Mouse (Mus musculus) stomach, embryonic 15.5 days (tissue): ENCODE measurements at regions not wholly inside any gene's neighbourhood (a gene's known extent, or its start where the extent isn't known, plus 50 kb on each side); places are given as distances from the start of the nearest gene placed in this dataset.
"Not testable (repeated sequence)": the region's sequence is repeated elsewhere in the genome, so short reads cannot be mapped to it uniquely, and the experiment has no call there.

Experiments used
- ATAC-seq: fragments of 200-750 bp; cut with Nextera tagmentation; 2 replicates; pipeline ENCODE4 v1.8.0; 2017; ENCODE audit warnings: low read depth, moderate number of reproducible peaks, moderate TSS enrichment; ENCODE audit not compliant: insufficient read depth, low FRiP score
- H3K27ac ChIP-seq: fragments of 300-500 bp; sonication (generic); 2 replicates; pipeline ENCODE4 v1.5.1; 2015; ENCODE audit warnings: mild to moderate bottlenecking, inconsistent platforms
- H3K27me3 ChIP-seq: fragments of 300-500 bp; sonication (generic); replicated peaks from 2 replicates; pipeline ENCODE4 v1.6.1; 2015; ENCODE audit warnings: inconsistent platforms
- H3K36me3 ChIP-seq: fragments of 300-500 bp; sonication (generic); 2 replicates; pipeline ENCODE4 v1.6.1; 2015; ENCODE audit warnings: inconsistent platforms
- H3K4me1 ChIP-seq: fragments of 300-500 bp; sonication (generic); 2 replicates; pipeline ENCODE4 v1.6.1; 2015; ENCODE audit warnings: inconsistent platforms
- H3K4me2 ChIP-seq: fragments of 300-500 bp; sonication (generic); 2 replicates; pipeline ENCODE4 v1.6.1; 2015; ENCODE audit warnings: mild to moderate bottlenecking, inconsistent platforms
- H3K4me3 ChIP-seq: fragments of 300-500 bp; sonication (generic); replicated peaks from 2 replicates; pipeline ENCODE4 v1.5.1; 2015; ENCODE audit warnings: inconsistent platforms
- H3K9ac ChIP-seq: fragments of 300-500 bp; sonication (generic); 2 replicates; pipeline ENCODE4 v1.6.1; 2015; ENCODE audit warnings: inconsistent platforms
- H3K9me3 ChIP-seq: fragments of 300-500 bp; sonication (generic); 2 replicates; pipeline ENCODE4 v1.6.1; 2016; ENCODE audit warnings: inconsistent platforms
- whole genome bisulfite sequencing: fragments of 180-500 bp; shearing (Covaris S2); methylation state at CpG from one replicate; pipeline ENCODE4 v1.1.7; 2015; 5-methylcytosine and 5-hydroxymethylcytosine counted together

DNA sequence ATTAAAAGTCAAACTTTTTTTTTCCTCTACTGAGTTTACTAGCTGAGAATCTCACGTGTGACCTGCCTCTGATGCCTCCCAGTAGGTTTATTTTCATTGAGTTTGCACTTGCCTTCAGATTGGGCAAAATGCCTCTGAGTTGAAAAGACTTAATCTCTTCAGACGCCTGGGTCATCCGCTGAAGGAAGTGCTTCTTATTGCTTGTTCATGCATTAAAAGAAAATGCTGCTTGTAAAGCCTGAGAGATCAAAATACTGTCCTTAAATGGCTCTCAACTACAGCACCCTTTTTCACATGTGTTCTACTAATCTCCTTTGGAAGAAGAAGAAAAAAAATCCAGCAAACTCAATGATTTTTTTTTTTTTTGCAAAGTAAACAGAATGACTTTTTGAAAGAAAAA, 351.5 kb downstream of the Kcnh5 start:
- no peak overlapping the region for H3K4me3 ChIP-seq
- no peak overlapping the region for H3K9ac ChIP-seq
- H3K27me3 ChIP-seq = no peaks in the 10 kb centered on the region
- H3K27ac ChIP-seq = no peak overlapping the region
- H3K4me2 ChIP-seq = no peak overlapping the region
- 42% methylated on average over 3 of the region's 3 CpGs for WGBS
- H3K36me3 ChIP-seq = no peaks in the 10 kb centered on the region
- no peaks in the 10 kb centered on the region for H3K9me3 ChIP-seq
- H3K4me1 ChIP-seq = no peaks in the 10 kb centered on the region
- no peak for ATAC-seq

DNA sequence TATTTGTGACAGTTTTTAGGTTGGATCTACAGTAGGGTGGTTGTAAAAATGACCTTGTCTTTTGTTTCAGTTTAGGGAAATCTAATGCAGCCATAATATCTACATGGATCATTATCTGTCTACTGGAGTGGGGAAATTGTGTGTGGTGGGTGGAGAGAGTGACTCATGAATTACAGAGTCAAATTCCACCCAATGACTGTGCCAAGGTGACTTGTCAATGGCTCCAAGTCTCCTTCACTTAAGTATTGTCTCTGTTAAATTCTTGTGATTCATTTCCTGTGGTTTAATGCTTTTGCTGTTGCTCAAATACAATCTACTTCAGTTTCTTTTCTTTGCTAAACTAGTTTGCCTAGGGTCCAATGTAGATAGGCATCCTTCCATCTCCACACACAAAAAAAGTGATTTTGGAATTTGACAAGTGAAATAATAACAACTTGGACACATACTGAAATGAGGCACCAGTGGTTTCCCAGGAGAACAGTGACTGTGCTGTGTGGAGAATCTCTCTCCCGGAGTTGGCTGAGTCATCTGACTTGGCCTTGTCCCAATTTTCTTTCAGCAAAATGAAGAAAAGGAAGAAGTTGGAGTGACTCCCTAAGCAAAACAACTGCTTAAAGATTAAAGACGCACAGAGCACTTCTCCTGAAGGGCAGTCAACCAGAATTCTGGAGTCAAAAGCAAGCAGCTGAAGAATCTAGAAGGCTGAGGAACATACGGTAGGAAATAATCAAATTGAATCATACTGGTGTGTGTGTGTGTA, 352.2 kb downstream of the Kcnh5 start:
- Histone ChIP-seq H3K4me2 (no peak overlapping the region), H3K9me3 (no peaks in the 10 kb centered on the region), H3K27me3 (no peaks in the 10 kb centered on the region), H3K9ac (no peak overlapping the region), H3K27ac (no peak overlapping the region), H3K36me3 (no peaks in the 10 kb centered on the region), H3K4me3 (no peak overlapping the region), H3K4me1 (no peaks in the 10 kb centered on the region)
- WGBS = 22% methylated on average over 3 of the region's 3 CpGs
- ATAC-seq = 0 out of 2 replicates have a peak, but pooled peaks have one; percentile 27

DNA sequence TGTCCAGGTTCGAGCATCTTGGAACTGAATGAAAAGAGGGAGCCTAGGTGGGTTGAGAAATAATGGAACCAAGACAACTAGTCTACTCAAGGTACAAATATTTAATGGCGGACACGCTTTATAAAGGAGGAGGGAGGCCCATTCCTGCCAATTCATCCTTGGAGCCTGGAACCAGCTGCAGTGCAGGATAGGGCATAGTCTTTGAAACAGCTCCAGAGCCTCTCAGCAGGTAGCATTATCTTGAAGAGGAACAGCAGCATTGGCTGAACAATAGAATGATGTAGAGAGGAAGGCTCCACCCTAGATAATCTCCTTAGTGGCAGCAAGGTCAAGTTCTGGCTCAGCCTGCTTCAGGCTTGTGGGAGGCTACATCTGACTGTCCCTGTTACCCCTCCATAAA, 361.0 kb downstream of the Kcnh5 start:
- H3K4me1 ChIP-seq, H3K4me3 ChIP-seq, H3K9me3 ChIP-seq, H3K27ac ChIP-seq, H3K27me3 ChIP-seq, ATAC-seq, H3K4me2 ChIP-seq, H3K9ac ChIP-seq, H3K36me3 ChIP-seq: not testable (repeated sequence)
- 90% methylated on average over 3 of the region's 3 CpGs for WGBS

DNA sequence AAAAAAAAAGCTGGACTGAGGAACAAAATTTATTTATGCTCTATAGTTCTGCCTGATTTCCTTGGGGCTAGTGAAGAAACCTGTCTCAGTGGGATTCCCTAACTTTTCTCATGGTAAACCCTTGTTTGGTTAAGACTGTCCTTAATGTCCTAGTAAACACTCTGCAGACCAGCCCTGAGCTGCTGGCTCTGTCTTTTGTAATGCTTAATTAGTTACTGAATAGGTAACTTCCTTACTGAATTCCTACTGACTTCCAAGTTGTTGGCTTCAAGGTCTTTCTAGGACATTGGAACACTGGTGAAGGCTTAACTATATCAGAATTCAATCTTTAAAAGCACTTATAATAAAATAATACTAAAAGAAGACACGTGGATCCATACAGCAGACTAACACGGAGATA, 368.6 kb downstream of the Kcnh5 start:
- H3K36me3 ChIP-seq, H3K4me2 ChIP-seq, H3K9ac ChIP-seq, H3K27ac ChIP-seq, H3K4me3 ChIP-seq, H3K9me3 ChIP-seq, H3K27me3 ChIP-seq, ATAC-seq, H3K4me1 ChIP-seq: not testable (repeated sequence)
- WGBS = 78% methylated on average over 2 of the region's 2 CpGs

DNA sequence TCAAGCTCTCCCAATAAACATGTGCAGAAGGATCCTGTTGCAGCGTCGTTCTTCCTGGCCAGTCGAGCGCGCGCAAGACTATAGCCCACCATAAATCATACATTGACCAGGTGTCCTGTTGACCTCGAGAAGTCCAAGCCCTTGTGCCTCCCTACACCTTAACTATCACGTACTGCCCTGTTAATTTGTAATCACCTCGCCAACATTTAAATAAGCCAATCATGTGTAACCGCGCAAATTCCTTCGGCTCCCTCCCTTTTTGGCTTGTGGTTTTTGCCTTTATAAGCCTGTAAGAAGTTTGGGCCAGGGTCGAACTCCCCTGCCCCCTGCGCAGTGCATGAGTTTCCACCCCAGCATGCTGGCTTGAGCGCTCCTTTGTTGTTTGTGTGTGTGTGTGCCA, 369.2 kb downstream of the Kcnh5 start:
- H3K27ac ChIP-seq, H3K27me3 ChIP-seq, H3K4me1 ChIP-seq, H3K9ac ChIP-seq, H3K9me3 ChIP-seq, ATAC-seq, H3K4me2 ChIP-seq, H3K4me3 ChIP-seq, H3K36me3 ChIP-seq: not testable (repeated sequence)
- 94% methylated on average over 15 of the region's 15 CpGs for WGBS

DNA sequence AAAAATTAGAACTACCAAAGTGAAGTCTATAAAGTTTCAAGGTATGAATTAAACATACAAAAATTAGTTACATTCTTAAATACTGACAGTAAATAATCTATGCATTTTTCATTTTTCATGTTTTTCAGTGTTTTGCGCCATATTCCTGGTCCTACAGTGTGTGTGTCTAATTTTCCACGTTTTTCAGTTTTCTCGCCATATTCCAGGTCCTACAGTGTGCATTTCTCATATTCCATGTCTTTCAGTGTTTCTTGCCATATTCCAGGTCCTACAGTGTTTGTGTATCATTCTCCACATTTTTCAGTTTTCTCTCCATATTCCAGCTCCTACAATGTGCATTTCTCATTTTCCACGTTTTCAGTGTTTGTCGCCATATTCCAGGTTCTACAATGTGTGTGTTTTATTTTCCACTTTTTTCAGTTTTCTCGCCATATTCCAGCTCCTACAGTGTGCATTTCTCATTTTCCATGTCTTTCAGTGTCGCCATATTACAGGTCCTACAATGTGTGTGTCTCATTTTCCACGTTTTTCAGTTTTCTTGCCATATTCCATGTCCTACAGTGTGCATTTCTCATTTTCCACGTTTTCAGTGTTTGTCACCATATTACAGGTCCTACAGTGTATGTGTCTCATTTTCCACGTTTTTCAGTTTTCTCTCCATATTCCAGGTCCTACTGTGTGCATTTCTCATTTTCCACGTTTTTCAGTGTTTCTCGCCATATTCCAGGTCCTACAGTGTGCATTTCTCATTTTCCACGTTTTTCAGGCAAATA, 373.2 kb downstream of the Kcnh5 start:
- peak; percentile 71 for ATAC-seq
- no peaks in the 10 kb centered on the region for H3K27me3 ChIP-seq
- H3K36me3 ChIP-seq = no peaks in the 10 kb centered on the region
- no peaks in the 10 kb centered on the region for H3K4me1 ChIP-seq
- H3K4me2 ChIP-seq = no peak overlapping the region
- no peak overlapping the region for H3K4me3 ChIP-seq
- H3K27ac ChIP-seq = no peak overlapping the region
- 55% methylated on average over 13 of the region's 13 CpGs for WGBS
- H3K9me3 ChIP-seq = no peaks in the 10 kb centered on the region
- H3K9ac ChIP-seq = no peak overlapping the region

DNA sequence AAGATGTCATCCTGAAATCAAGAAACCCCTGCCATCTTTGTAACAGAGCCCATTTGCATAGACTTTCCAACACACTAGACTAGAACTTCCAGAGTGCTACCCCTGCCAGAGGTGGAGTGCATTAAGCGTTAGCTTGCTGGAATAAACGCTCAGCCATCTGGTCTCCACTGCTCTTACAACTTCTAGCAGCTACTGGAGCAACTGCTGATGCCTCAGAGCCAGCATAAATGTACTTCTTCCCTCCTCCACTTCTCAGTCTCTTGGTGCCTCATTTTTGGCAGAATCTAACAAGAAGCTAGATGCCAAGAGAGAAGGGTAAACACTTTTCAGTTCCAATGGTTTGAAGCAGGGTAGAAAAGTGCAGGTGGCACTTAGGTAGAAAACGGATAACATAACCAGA, 385.1 kb downstream of the Kcnh5 start:
- Histone ChIP-seq H3K9me3 (no peaks in the 10 kb centered on the region), H3K4me1 (no peaks in the 10 kb centered on the region), H3K27me3 (no peaks in the 10 kb centered on the region), H3K9ac (no peak overlapping the region), H3K36me3 (no peaks in the 10 kb centered on the region), H3K4me3 (no peak overlapping the region), H3K4me2 (no peak overlapping the region), H3K27ac (no peak overlapping the region)
- WGBS = 68% methylated on average over 3 of the region's 3 CpGs
- ATAC-seq = no peak

DNA sequence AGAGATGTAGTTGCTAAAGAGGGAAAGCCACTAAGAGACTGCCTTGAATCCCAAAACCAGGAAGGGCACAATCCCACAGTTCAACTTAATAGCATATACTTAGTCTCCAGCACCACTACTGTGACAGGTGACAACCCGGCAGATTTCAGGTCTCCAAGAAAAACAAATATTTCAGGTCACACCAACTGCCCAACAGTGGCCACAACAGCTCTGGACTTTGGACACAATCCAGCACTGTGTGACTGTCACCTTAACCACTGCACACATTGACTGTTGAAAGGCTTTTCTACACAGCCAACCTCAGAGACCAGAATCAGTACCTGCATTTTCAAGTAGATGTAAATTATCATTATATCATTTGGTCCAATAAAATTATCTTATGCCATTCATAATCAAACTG, 414.8 kb downstream of the Kcnh5 start:
- ATAC-seq = no peak
- no peak overlapping the region for H3K9ac ChIP-seq
- no peaks in the 10 kb centered on the region for H3K27me3 ChIP-seq
- H3K36me3 ChIP-seq = no peaks in the 10 kb centered on the region
- no peak overlapping the region for H3K27ac ChIP-seq
- no peaks in the 10 kb centered on the region for H3K4me1 ChIP-seq
- H3K4me3 ChIP-seq = no peak overlapping the region
- no peaks in the 10 kb centered on the region for H3K9me3 ChIP-seq
- H3K4me2 ChIP-seq = no peak overlapping the region
- WGBS = 75% methylated on average over 1 of the region's 1 CpGs

DNA sequence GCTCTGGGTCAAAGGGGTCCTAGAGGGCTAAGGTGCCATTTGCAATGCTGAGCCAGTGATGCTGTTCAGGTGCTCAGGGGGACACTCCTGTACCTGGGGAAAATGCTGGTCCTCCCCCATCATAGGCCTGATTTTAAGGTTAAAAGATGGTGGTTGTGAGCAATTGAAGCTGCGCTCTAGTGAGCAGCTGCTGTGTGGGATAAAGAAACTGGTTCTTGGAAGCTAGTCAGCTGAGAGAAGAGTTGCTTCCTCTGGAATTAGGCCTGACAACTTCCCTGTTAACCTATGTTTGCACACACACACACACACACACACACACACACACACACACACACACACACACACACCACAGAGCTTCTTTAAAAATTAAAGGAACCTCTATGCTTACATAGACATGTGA, 428.9 kb upstream of the Gm11042 start:
- Histone ChIP-seq H3K9ac (no peak overlapping the region), H3K27ac (no peak overlapping the region), H3K4me2 (no peak overlapping the region), H3K4me1 (no peaks in the 10 kb centered on the region), H3K27me3 (no peaks in the 10 kb centered on the region), H3K4me3 (no peak overlapping the region), H3K9me3 (no peaks in the 10 kb centered on the region), H3K36me3 (no peaks in the 10 kb centered on the region)
- WGBS = 100% methylated on average over 1 of the region's 1 CpGs
- ATAC-seq = no peak

DNA sequence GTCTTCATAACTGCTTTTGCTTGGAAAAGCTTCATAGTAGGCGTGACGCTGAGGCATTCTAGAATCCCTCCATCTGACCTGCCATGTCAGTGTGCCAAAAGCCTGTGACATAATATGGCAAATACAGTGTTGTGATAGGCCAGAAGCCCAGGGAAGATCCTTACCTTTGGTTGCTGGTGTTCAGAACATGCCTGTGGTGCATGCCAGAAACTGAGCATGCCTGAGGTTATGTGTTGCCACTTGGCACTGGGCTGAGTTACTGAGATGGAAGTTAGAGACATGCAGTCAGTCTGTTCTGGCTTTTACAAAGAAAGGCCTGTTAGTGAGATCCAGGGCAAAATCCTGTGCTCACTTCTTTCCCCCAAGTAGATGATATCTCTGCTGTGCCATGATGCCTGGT, 412.7 kb upstream of the Gm11042 start:
- H3K9ac ChIP-seq = no peak overlapping the region
- H3K4me3 ChIP-seq = no peak overlapping the region
- H3K36me3 ChIP-seq = no peaks in the 10 kb centered on the region
- no peak overlapping the region for H3K4me2 ChIP-seq
- no peaks in the 10 kb centered on the region for H3K4me1 ChIP-seq
- ATAC-seq = no peak
- H3K27ac ChIP-seq = no peak overlapping the region
- no peaks in the 10 kb centered on the region for H3K27me3 ChIP-seq
- no peaks in the 10 kb centered on the region for H3K9me3 ChIP-seq
- WGBS = 89% methylated on average over 2 of the region's 2 CpGs

DNA sequence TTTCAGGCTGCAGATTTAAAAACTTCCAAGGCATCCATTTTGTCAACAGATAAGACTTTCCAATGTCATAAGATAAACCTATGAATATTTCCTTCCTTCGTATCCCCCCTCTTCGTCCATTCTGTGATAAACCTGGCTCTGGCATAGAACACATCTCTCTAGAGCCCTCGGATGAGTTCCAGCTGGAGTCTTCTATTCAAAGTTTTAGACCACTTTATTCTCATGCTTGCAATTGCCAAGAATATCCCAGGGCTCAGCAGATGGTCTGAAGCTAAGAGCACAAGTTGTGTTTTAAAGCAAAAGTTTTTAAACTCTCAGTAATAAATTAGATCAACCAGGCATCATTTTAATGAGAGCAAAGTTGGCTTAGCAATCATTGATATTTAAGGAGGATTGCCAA, 363.0 kb upstream of the Gm11042 start:
- 61% methylated on average over 3 of the region's 3 CpGs for WGBS
- H3K4me1 ChIP-seq = no peaks in the 10 kb centered on the region
- H3K36me3 ChIP-seq = no peaks in the 10 kb centered on the region
- H3K27me3 ChIP-seq = no peaks in the 10 kb centered on the region
- no peak for ATAC-seq
- no peak overlapping the region for H3K9ac ChIP-seq
- H3K9me3 ChIP-seq = no peaks in the 10 kb centered on the region
- H3K4me2 ChIP-seq = no peak overlapping the region
- no peak overlapping the region for H3K4me3 ChIP-seq
- no peak overlapping the region for H3K27ac ChIP-seq

DNA sequence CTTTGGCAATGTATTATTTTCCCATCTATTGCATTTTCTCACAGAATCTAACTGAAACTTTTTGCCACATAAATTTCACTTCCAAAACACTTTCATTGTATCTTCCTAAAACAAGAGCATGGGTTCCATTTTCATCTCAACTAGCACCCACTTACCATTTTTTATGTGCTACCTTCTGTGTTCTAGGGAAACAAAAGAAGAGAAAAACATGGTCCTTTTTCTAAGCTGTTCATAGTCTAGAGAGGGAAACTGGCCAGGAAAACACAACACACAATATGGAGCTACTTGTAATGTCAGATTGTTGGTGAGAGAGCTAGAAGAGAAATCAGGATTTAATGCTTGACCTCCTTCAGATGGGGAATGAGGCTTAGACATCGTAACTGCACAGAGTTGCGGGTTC, 361.6 kb upstream of the Gm11042 start:
- WGBS = 93% methylated on average over 2 of the region's 2 CpGs
- Histone ChIP-seq H3K27me3 (no peaks in the 10 kb centered on the region), H3K4me3 (no peak overlapping the region), H3K36me3 (no peaks in the 10 kb centered on the region), H3K4me2 (no peak overlapping the region), H3K27ac (no peak overlapping the region), H3K9ac (no peak overlapping the region), H3K4me1 (no peaks in the 10 kb centered on the region), H3K9me3 (no peaks in the 10 kb centered on the region)
- ATAC-seq = no peak
